10 mouse cellular contexts compared by ENCODE assay signal in genomic region chr8:94801293-94802095, GRCm38 (mm10). TPM values are rescaled to one million over a fixed set of nuclear protein-coding genes. Genes with fewer than 3 reads are reported as not detected.
DNase-seq lines count a peak whose midpoint lies in the region; ATAC-seq and TF ChIP-seq lines count a peak whose summit lies in the region.
"Had no signal": no experiment of that assay in that cellular context is flagged by ENCODE, and none has a peak within 500 bp of the region (broad histone marks: within the 10 kb centered on the region; RNA-seq: fewer than 3 reads in every experiment).

No protein-coding gene starts in this region.

- no peaks in the 10 kb centered on the region for H3K27me3 ChIP-seq in forebrain, embryonic 11.5 days (ENCODE audit: control insufficient read depth, insufficient read depth, low read length)
- H3K27me3 ChIP-seq in forebrain, embryonic 15.5 days, result no peaks in the 10 kb centered on the region
- peaks cover 25% of the 10 kb centered on the region for H3K27me3 ChIP-seq in heart, embryonic 13.5 days (replicated peaks)
- H3K27me3 ChIP-seq in liver, embryonic 14.5 days (ENCODE audit: control insufficient read depth, insufficient read depth, low read length), result no peaks in the 10 kb centered on the region
- H3K27me3 ChIP-seq: CH12.LX had no signal

- peak; percentile 62 for TF ChIP-seq CTCF in liver, embryonic 14.5 days (IDR thresholded peaks at IDR 0.05; ENCODE audit: low read depth)

- TF ChIP-seq EP300 in liver, embryonic 14.5 days (IDR thresholded peaks at IDR 0.05; ENCODE audit: low read depth), result no peak

- H3K36me3 ChIP-seq in forebrain, embryonic 11.5 days (ENCODE audit: control insufficient read depth, insufficient read depth, low read length), result no peaks in the 10 kb centered on the region
- H3K36me3 ChIP-seq in forebrain, embryonic 15.5 days, result no peaks in the 10 kb centered on the region
- no peaks in the 10 kb centered on the region for H3K36me3 ChIP-seq in heart, embryonic 13.5 days
- H3K36me3 ChIP-seq in liver, embryonic 14.5 days (replicated peaks; ENCODE audit: control insufficient read depth, insufficient read depth, low read depth), result no peaks in the 10 kb centered on the region
- H3K36me3 ChIP-seq: liver, embryonic 15.5 days had no signal

- H3K4me2 ChIP-seq in forebrain, embryonic 11.5 days (ENCODE audit: low read depth, low read length, severe bottlenecking), result no peak overlapping the region
- no peak overlapping the region for H3K4me2 ChIP-seq in forebrain, embryonic 15.5 days (replicated peaks)
- H3K4me2 ChIP-seq in heart, embryonic 13.5 days, result peak overlapping the region; percentile 33; the same call in 1 of the 2 replicates
- no peak overlapping the region for H3K4me2 ChIP-seq in liver, embryonic 14.5 days (ENCODE audit: low read depth)
- H3K4me2 ChIP-seq: liver, embryonic 15.5 days had no signal

- no peaks in the 10 kb centered on the region for H3K9me3 ChIP-seq in forebrain, embryonic 11.5 days (ENCODE audit: control insufficient read depth, low read length)
- H3K9me3 ChIP-seq in forebrain, embryonic 15.5 days, result no peaks in the 10 kb centered on the region
- no peaks in the 10 kb centered on the region for H3K9me3 ChIP-seq in heart, embryonic 13.5 days
- no peaks in the 10 kb centered on the region for H3K9me3 ChIP-seq in liver, embryonic 14.5 days (ENCODE audit: control insufficient read depth, low read length)
- H3K9me3 ChIP-seq: liver, embryonic 15.5 days had no signal

- no peaks in the 10 kb centered on the region for H3K4me1 ChIP-seq in forebrain, embryonic 11.5 days (replicated peaks; ENCODE audit: control insufficient read depth, insufficient read depth, low read length)
- no peaks in the 10 kb centered on the region for H3K4me1 ChIP-seq in forebrain, embryonic 15.5 days
- peaks cover 28% of the 10 kb centered on the region for H3K4me1 ChIP-seq in heart, embryonic 13.5 days
- peaks cover 0 to 16% of the 10 kb centered on the region in 2 experiments; a peak in 3 of 4 replicates for H3K4me1 ChIP-seq in liver, embryonic 14.5 days (replicated peaks; ENCODE audit: control insufficient read depth in 2 of 2, insufficient read depth in 2 of 2, low read length in 1 of 2)

- H3K9ac ChIP-seq in forebrain, embryonic 11.5 days (ENCODE audit: low read length), result peak overlapping the region; percentile 37; the same call in 1 of the 2 replicates
- no peak overlapping the region for H3K9ac ChIP-seq in forebrain, embryonic 15.5 days (replicated peaks)
- no peak overlapping the region for H3K9ac ChIP-seq in heart, embryonic 13.5 days
- H3K9ac ChIP-seq in liver, embryonic 14.5 days (replicated peaks), result no peak overlapping the region
- H3K9ac ChIP-seq: liver, embryonic 15.5 days had no signal

- ATAC-seq in forebrain, embryonic 11.5 days (replicated peaks; ENCODE audit: low FRiP score), result no peak
- no peak for ATAC-seq in forebrain, embryonic 15.5 days (replicated peaks)
- no peak for ATAC-seq in heart, embryonic 13.5 days (ENCODE audit: extremely low read depth, insufficient number of reproducible peaks, low FRiP score, low TSS enrichment)
- no peak for ATAC-seq in liver, embryonic 14.5 days (ENCODE audit: insufficient read depth)
- ATAC-seq in activated CD4-positive, CD25-positive, alpha-beta regulatory T cell, adult 4 months, result no peak

- WGBS in forebrain, embryonic 11.5 days, result 41% methylated on average over 14 of the region's 14 CpGs
- 35% methylated on average over 14 of the region's 14 CpGs for WGBS in forebrain, embryonic 15.5 days
- WGBS in heart, embryonic 13.5 days, result 38% methylated on average over 14 of the region's 14 CpGs
- WGBS in liver, embryonic 14.5 days (ENCODE audit: insufficient replicate concordance), result 35% methylated on average over 14 of the region's 14 CpGs

- no peak overlapping the region for H3K27ac ChIP-seq in forebrain, embryonic 11.5 days (ENCODE audit: low read depth, low read length)
- no peak overlapping the region for H3K27ac ChIP-seq in forebrain, embryonic 15.5 days (replicated peaks)
- no peak overlapping the region for H3K27ac ChIP-seq in heart, embryonic 13.5 days (replicated peaks)
- no peak overlapping the region for H3K27ac ChIP-seq in liver, embryonic 14.5 days
- H3K27ac ChIP-seq: liver, embryonic 15.5 days had no signal

- no peak overlapping the region for H3K4me3 ChIP-seq in forebrain, embryonic 11.5 days (ENCODE audit: low read depth, low read length)
- H3K4me3 ChIP-seq in forebrain, embryonic 15.5 days, result no peak overlapping the region
- H3K4me3 ChIP-seq in heart, embryonic 13.5 days, result no peak overlapping the region
- no peak overlapping the region for H3K4me3 ChIP-seq in liver, embryonic 14.5 days (ENCODE audit: insufficient read depth in 1 of 2, low read depth in 2 of 2, low read length in 2 of 2)
- H3K4me3 ChIP-seq: liver, embryonic 15.5 days had no signal

- DNase-seq in forebrain, embryonic 11.5 days (ENCODE audit: low spot score), result no peak
- DNase-seq in right cerebral cortex, adult 18-20 months, result peak; percentile 89
- no peak for DNase-seq in right cerebral cortex, postnatal 4 days
- no peak for DNase-seq in liver, embryonic 14.5 days (ENCODE audit: low read depth in 3 of 3, low spot score in 3 of 3)
- DNase-seq in yolk sac, embryonic 10.5 days (ENCODE audit: low spot score), result no peak

RNA-seq across cellular contexts. Expression of gene Ccl17, which starts 8.8 kb away (rescaled TPM):
- not detected in 2 replicates for polyA plus RNA-seq in forebrain, embryonic 11.5 days (2014; fragmentation: Nextera tagmentation; extraction: Ambion mirVana)
- polyA plus RNA-seq in forebrain, embryonic 15.5 days (2015; fragmentation: Nextera tagmentation; extraction: Ambion mirVana), result 0.82 and 0.87 TPM in 2 replicates
- 0.43 and 0.63 TPM in 2 replicates for polyA plus RNA-seq in heart, embryonic 13.5 days (2015; fragmentation: Nextera tagmentation; extraction: Ambion mirVana)
- polyA plus RNA-seq in liver, embryonic 14.5 days (2012; rRNA removed), result 0.11 and 0.34 TPM in 2 replicates
- polyA plus RNA-seq in liver, embryonic 14.5 days (2014; fragmentation: Nextera tagmentation; extraction: Ambion mirVana), result not detected in 2 replicates
- polyA plus RNA-seq in activated CD4-positive, CD25-positive, alpha-beta regulatory T cell, adult 4 months (2017; shearing (Covaris generic)), result under 1 TPM in 1 of 2 experiments, not detected in 1; 0.69 TPM
- polyA plus RNA-seq: liver, embryonic 15.5 days had no signal

RNA-seq across cellular contexts. Expression of gene Cx3cl1, which starts 29.7 kb away (rescaled TPM):
- 8.8 and 9.4 TPM in 2 replicates for polyA plus RNA-seq in forebrain, embryonic 11.5 days (2014; fragmentation: Nextera tagmentation; extraction: Ambion mirVana)
- 15.2 and 17.3 TPM in 2 replicates for polyA plus RNA-seq in forebrain, embryonic 15.5 days (2015; fragmentation: Nextera tagmentation; extraction: Ambion mirVana)
- polyA plus RNA-seq in heart, embryonic 13.5 days (2015; fragmentation: Nextera tagmentation; extraction: Ambion mirVana), result 11.2 and 12.9 TPM in 2 replicates
- 0.11 and 0.12 TPM in 2 replicates for polyA plus RNA-seq in liver, embryonic 14.5 days (2012; rRNA removed)
- 0.33 and 0.34 TPM in 2 replicates for polyA plus RNA-seq in liver, embryonic 14.5 days (2014; fragmentation: Nextera tagmentation; extraction: Ambion mirVana)
- not detected for polyA plus RNA-seq in activated CD4-positive, CD25-positive, alpha-beta regulatory T cell, adult 4 months (2017; shearing (Covaris generic))

RNA-seq across cellular contexts. Expression of gene Coq9, which starts 36.6 kb away (rescaled TPM):
- 53.7 and 60.5 TPM in 2 replicates for polyA plus RNA-seq in forebrain, embryonic 11.5 days (2014; fragmentation: Nextera tagmentation; extraction: Ambion mirVana)
- polyA plus RNA-seq in forebrain, embryonic 15.5 days (2015; fragmentation: Nextera tagmentation; extraction: Ambion mirVana), result 57.2 and 59.6 TPM in 2 replicates
- polyA plus RNA-seq in heart, embryonic 13.5 days (2015; fragmentation: Nextera tagmentation; extraction: Ambion mirVana), result 133 and 142 TPM in 2 replicates
- 38.5 and 39.8 TPM in 2 replicates for polyA plus RNA-seq in liver, embryonic 14.5 days (2012; rRNA removed)
- polyA plus RNA-seq in liver, embryonic 14.5 days (2014; fragmentation: Nextera tagmentation; extraction: Ambion mirVana), result 44.3 and 48.9 TPM in 2 replicates
- 10 to 100 TPM; 34.1 to 40.2 TPM for polyA plus RNA-seq in activated CD4-positive, CD25-positive, alpha-beta regulatory T cell, adult 4 months (2017; shearing (Covaris generic))

RNA-seq across cellular contexts. Expression of gene Ciapin1, which starts 36.7 kb away (rescaled TPM):
- polyA plus RNA-seq in forebrain, embryonic 11.5 days (2014; fragmentation: Nextera tagmentation; extraction: Ambion mirVana), result 144 and 152 TPM in 2 replicates
- polyA plus RNA-seq in forebrain, embryonic 15.5 days (2015; fragmentation: Nextera tagmentation; extraction: Ambion mirVana), result 144 and 145 TPM in 2 replicates
- polyA plus RNA-seq in heart, embryonic 13.5 days (2015; fragmentation: Nextera tagmentation; extraction: Ambion mirVana), result 90.9 and 98.2 TPM in 2 replicates
- polyA plus RNA-seq in liver, embryonic 14.5 days (2012; rRNA removed), result 20.4 and 23.7 TPM in 2 replicates
- polyA plus RNA-seq in liver, embryonic 14.5 days (2014; fragmentation: Nextera tagmentation; extraction: Ambion mirVana), result 38.4 and 46.3 TPM in 2 replicates
- 100 to 1,000 TPM in 1 of 2 experiments, 10 to 100 TPM in 1; 93.7 to 120 TPM for polyA plus RNA-seq in activated CD4-positive, CD25-positive, alpha-beta regulatory T cell, adult 4 months (2017; shearing (Covaris generic))

RNA-seq across cellular contexts. Expression of gene Polr2c, which starts 55.8 kb away (rescaled TPM):
- polyA plus RNA-seq in forebrain, embryonic 11.5 days (2014; fragmentation: Nextera tagmentation; extraction: Ambion mirVana), result 156 and 173 TPM in 2 replicates
- 150 and 153 TPM in 2 replicates for polyA plus RNA-seq in forebrain, embryonic 15.5 days (2015; fragmentation: Nextera tagmentation; extraction: Ambion mirVana)
- polyA plus RNA-seq in heart, embryonic 13.5 days (2015; fragmentation: Nextera tagmentation; extraction: Ambion mirVana), result 107 and 129 TPM in 2 replicates
- polyA plus RNA-seq in liver, embryonic 14.5 days (2012; rRNA removed), result 51.6 and 54.4 TPM in 2 replicates
- 73.5 and 82.2 TPM in 2 replicates for polyA plus RNA-seq in liver, embryonic 14.5 days (2014; fragmentation: Nextera tagmentation; extraction: Ambion mirVana)
- polyA plus RNA-seq in activated CD4-positive, CD25-positive, alpha-beta regulatory T cell, adult 4 months (2017; shearing (Covaris generic)), result 100 to 1,000 TPM in 1 of 2 experiments, 10 to 100 TPM in 1; 89.2 to 117 TPM
